Mouse (Mus musculus) erythroblast, embryonic 14.5 days (primary cell): ENCODE measurements around the gene Ces1b.

Experiments used
- GATA1 ChIP-seq: IDR thresholded peaks from 2 replicates; pipeline ENCODE4 v1.6.1; 2012; ENCODE audit warnings: low read length, inconsistent platforms, mixed read lengths
- TAL1 ChIP-seq: IDR thresholded peaks from 3 replicates; pipeline ENCODE4 v1.6.1; 2012; ENCODE audit warnings: low read length, inconsistent platforms, mixed read lengths

- TF ChIP-seq GATA1 (no peak), TAL1 (no peak)
These were observed 36.7 kb downstream of the Ces1b start for GRCm38 (mm10) chr8:93043083-93043482.
